Mouse (Mus musculus) liver, postnatal 0 days (tissue): ENCODE results near the gene Ptk7. TPM values are rescaled to one million over a fixed set of nuclear protein-coding genes. Genes with fewer than 3 reads are reported as not detected.

ENCODE experiments used
- ATAC-seq: fragments of 200-750 bp; cut with Nextera tagmentation; 2 replicates; pipeline ENCODE4 v1.8.0; 2017; ENCODE audit warnings: mild to moderate bottlenecking, moderate library complexity
- DNase-seq: peaks from one replicate; pipeline ENCODE4 v3.0.0-alpha.2; 2016
- H3K27ac ChIP-seq: fragments of 300-500 bp; sonication (generic); 2 replicates; pipeline ENCODE4 v1.5.1; 2014; ENCODE audit warnings: antibody characterized with exemption, moderate library complexity, mild to moderate bottlenecking, low read depth
- H3K27me3 ChIP-seq: fragments of 300-500 bp; sonication (generic); 2 replicates; pipeline ENCODE4 v1.6.1; 2014; ENCODE audit warnings: low read length, control low read depth, mixed read lengths; ENCODE audit not compliant: insufficient read depth
- H3K36me3 ChIP-seq: fragments of 300-500 bp; sonication (generic); replicated peaks from 2 replicates; pipeline ENCODE4 v1.6.1; 2014; ENCODE audit warnings: mild to moderate bottlenecking, control low read depth, low read length, moderate library complexity, mixed read lengths; ENCODE audit not compliant: insufficient read depth
- H3K4me1 ChIP-seq: fragments of 300-500 bp; sonication (generic); 2 replicates; pipeline ENCODE4 v1.6.1; 2014; ENCODE audit warnings: antibody characterized with exemption, mild to moderate bottlenecking, control low read depth; ENCODE audit not compliant: insufficient read depth
- H3K4me2 ChIP-seq: fragments of 300-500 bp; sonication (generic); 2 replicates; pipeline ENCODE4 v1.6.1; 2014; ENCODE audit warnings: low read depth, mild to moderate bottlenecking, low read length, moderate library complexity, mixed read lengths
- H3K4me3 ChIP-seq: fragments of 300-500 bp; sonication (generic); 2 replicates; pipeline ENCODE4 v1.5.1; 2014; ENCODE audit warnings: low read depth, low read length
- H3K9ac ChIP-seq: fragments of 300-500 bp; sonication (generic); replicated peaks from 2 replicates; pipeline ENCODE4 v1.6.1; 2014; ENCODE audit warnings: mild to moderate bottlenecking, moderate library complexity
- H3K9me3 ChIP-seq: fragments of 300-500 bp; sonication (generic); 2 replicates; pipeline ENCODE4 v1.6.1; 2016; ENCODE audit warnings: mild to moderate bottlenecking, control low read depth, low read length, mixed read lengths
- CTCF ChIP-seq: sonication (generic); IDR thresholded peaks from 2 replicates; pipeline ENCODE4 v1.5.1; 2016; ENCODE audit warnings: antibody characterized with exemption, low read depth
- EP300 ChIP-seq: IDR thresholded peaks from 2 replicates; pipeline ENCODE4 v1.6.1; 2016; ENCODE audit warnings: antibody characterized with exemption, low read depth, mild to moderate bottlenecking
- WGBS: fragments of 180-500 bp; shearing (Covaris S2); extraction: QIAGEN DNeasy Blood & Tissue Kit; methylation state at CpG from one replicate; pipeline ENCODE4 v1.1.7; 2014; ENCODE audit not compliant: insufficient replicate concordance; 5-methylcytosine and 5-hydroxymethylcytosine counted together
- polyA plus RNA-seq: library from polyadenylated mRNA; unstranded; fragments of >200 nt; fragmentation: Nextera tagmentation; extraction: Ambion mirVana; gene quantifications from 2 replicates; pipeline ENCODE4 v1.2.1, GENCODE M21; 2015

Ptk7 gene
- polyA plus RNA-seq, 1 experiment from 2014 or later, result 3.5 TPM

DNA sequence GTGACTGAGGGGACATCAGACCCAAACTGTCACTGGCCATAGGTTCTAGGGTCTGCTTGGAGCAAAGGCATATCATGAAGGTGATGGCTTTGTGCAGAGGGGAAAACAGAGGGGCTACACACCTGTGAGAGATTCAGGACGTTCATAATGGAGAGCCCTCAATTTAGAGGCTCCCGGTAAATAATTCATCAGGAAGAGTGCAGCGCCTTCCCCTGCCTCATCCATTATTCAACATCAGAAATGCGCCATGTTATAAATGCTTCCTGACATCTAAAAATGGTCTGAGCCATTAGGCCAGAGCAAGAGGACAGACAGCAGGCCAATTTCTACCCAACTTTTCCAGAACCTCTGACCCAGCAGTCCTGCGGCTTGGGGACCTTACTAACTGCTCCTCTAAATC lies 24.2 kb downstream of the Ptk7 start:
- no peak for DNase-seq
- H3K27ac ChIP-seq, result no peak overlapping the region
- no peak for ATAC-seq

DNA sequence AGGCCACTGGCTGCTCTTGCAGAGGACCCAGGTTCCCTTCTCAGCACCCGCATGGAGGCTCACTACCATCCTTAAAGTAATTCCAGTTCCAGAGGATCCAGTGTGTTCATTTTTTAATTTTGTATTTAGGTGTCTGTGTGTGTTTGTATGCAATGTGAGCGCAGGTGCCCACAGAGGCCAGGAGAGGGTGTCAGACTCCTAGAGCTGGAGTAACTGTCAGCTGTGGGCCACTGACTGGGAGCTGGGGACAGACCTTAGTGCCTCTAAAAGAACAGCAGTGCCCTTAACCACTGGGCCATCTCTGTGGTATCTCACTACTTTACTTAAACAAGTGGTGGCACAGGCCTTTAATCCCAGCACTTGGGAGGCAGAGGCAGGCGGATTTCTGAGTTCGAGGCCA lies 26.1 kb downstream of the Ptk7 start:
- Histone ChIP-seq H3K27ac (no peak overlapping the region), H3K9ac (no peak overlapping the region), H3K36me3 (no peaks in the 10 kb centered on the region), H3K4me3 (no peak overlapping the region), H3K4me1 (peaks cover 3% of the 10 kb centered on the region; the same call in 1 of the 2 replicates), H3K4me2 (no peak overlapping the region), H3K27me3 (no peaks in the 10 kb centered on the region), H3K9me3 (no peaks in the 10 kb centered on the region)
- no peak for TF ChIP-seq EP300
- TF ChIP-seq CTCF, result peak; percentile 8; the same call in 1 of the 2 replicates
- DNase-seq (no peak), ATAC-seq (no peak)
- WGBS, result 81% methylated on average over 4 of the region's 4 CpGs

More for the DNA sequence above, 24.2 kb downstream of the Ptk7 start:
- Histone ChIP-seq H3K4me2 (no peak overlapping the region), H3K4me3 (no peak overlapping the region), H3K27me3 (no peaks in the 10 kb centered on the region), H3K36me3 (no peaks in the 10 kb centered on the region), H3K9ac (no peak overlapping the region), H3K9me3 (no peaks in the 10 kb centered on the region), H3K4me1 (peaks cover 3% of the 10 kb centered on the region; the same call in 1 of the 2 replicates)
- 80% methylated on average over 5 of the region's 5 CpGs for WGBS
- TF ChIP-seq CTCF (no peak), EP300 (no peak)

DNA sequence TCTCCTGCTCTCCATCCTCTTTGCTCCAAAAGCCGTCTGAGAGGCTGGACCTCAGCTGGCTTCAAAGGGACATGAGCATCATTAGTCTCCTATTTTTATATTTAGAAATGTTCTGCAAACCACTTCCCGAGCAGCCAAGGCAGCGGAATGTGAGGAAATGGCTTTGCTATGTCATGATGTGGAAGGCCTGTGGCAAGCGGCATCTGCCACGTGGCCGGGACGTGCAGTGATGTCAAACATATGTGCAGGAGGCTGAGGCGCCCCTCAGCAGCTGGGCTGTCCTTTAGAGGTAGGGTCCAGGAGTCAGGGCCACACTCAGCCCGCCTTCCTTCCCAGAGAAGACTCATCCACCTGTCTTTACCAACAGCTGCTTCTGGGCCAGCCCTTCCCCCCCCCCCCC lies 27.1 kb downstream of the Ptk7 start:
- H3K4me3 ChIP-seq, result no peak overlapping the region
- H3K27ac ChIP-seq, result peak overlapping the region; percentile 22; the same call in 1 of the 2 replicates
- DNase-seq (peak; percentile 37), ATAC-seq (peak; percentile 35; the same call in 1 of the 2 replicates)
- H3K9me3 ChIP-seq, result no peaks in the 10 kb centered on the region
- TF ChIP-seq CTCF (no peak), EP300 (no peak)
- WGBS, result 49% methylated on average over 9 of the region's 9 CpGs
- H3K4me1 ChIP-seq, result peaks cover 3% of the 10 kb centered on the region; the same call in 1 of the 2 replicates
- no peaks in the 10 kb centered on the region for H3K36me3 ChIP-seq
- H3K9ac ChIP-seq, result no peak overlapping the region
- H3K4me2 ChIP-seq, result no peak overlapping the region
- no peaks in the 10 kb centered on the region for H3K27me3 ChIP-seq

DNA sequence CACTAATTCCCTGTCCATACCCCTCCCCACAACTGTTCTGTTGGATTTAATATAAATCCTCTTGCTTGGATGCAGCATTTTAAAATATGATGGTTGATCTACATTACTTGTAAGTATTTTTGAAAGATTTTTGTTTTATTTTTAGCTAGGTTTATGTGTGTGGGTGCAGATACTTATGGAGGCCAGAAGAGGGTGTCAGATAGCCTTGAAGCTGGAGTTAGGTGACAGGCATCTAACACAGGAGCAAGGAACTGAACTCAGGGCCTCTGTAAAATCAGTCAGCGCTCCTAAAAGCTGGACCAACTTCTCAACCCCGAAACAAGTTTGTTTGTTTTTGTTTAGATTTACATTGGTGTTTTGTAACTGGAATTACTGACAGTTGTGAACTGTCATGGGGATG lies 28.7 kb downstream of the Ptk7 start:
- Histone ChIP-seq H3K9me3 (no peaks in the 10 kb centered on the region), H3K27me3 (no peaks in the 10 kb centered on the region), H3K4me3 (no peak overlapping the region), H3K4me2 (no peak overlapping the region), H3K4me1 (peaks cover 3% of the 10 kb centered on the region; the same call in 1 of the 2 replicates), H3K9ac (no peak overlapping the region), H3K27ac (no peak overlapping the region), H3K36me3 (no peaks in the 10 kb centered on the region)
- DNase-seq (no peak), ATAC-seq (no peak)
- TF ChIP-seq EP300 (no peak), CTCF (peak; percentile 43)
- 83% methylated on average over 2 of the region's 2 CpGs for WGBS

DNA sequence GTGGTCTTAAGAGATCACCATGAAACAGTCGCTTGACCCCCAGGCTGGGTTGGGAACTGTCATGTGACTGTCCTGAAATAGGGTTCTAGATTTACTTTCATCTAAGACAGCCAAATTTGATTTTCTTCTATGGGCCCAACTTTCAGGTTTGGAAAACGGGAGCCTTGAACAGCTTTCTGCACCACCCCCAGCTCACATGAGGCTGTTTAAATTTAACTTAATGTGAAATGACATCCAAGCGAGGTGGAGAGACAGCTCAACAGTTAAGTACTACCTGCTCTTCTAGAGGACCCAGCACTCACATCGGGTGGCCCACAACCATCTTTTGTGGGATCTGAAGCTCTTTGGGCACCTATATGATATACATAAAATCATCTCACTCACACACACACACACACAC lies 30.3 kb downstream of the Ptk7 start:
- no peaks in the 10 kb centered on the region for H3K36me3 ChIP-seq
- peaks cover 3% of the 10 kb centered on the region; the same call in 1 of the 2 replicates for H3K4me1 ChIP-seq
- H3K4me2 ChIP-seq, result no peak overlapping the region
- no peaks in the 10 kb centered on the region for H3K27me3 ChIP-seq
- DNase-seq (no peak), ATAC-seq (no peak)
- no peaks in the 10 kb centered on the region for H3K9me3 ChIP-seq
- H3K4me3 ChIP-seq, result no peak overlapping the region
- H3K9ac ChIP-seq, result no peak overlapping the region
- TF ChIP-seq CTCF (no peak), EP300 (no peak)
- 68% methylated on average over 4 of the region's 4 CpGs for WGBS
- H3K27ac ChIP-seq, result no peak overlapping the region

DNA sequence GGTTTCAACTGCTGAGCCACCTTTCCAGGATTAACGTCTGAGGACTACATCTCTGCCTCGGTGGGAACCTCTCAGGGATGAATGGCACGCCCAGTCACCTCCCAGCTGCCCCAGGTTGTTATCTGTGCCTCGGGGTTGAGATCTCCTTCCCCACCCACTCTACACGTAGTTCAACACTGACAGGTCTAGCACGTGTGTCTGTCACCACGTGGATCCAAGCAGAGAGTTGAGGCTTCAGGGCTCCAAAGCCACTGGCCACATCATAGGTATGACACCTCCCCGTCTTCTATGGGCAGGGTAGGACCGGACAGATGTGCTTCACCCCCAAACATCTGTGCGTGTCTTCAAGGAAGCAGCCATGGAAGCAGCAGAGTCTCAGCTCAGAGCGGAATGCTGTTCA lies 31.3 kb downstream of the Ptk7 start:
- no peak overlapping the region for H3K27ac ChIP-seq
- 73% methylated on average over 11 of the region's 11 CpGs for WGBS

More for the DNA sequence above, 31.3 kb downstream of the Ptk7 start:
- H3K36me3 ChIP-seq, result no peaks in the 10 kb centered on the region
- ATAC-seq, result no peak
- no peak for DNase-seq
- no peaks in the 10 kb centered on the region for H3K9me3 ChIP-seq
- peaks cover 3% of the 10 kb centered on the region; the same call in 1 of the 2 replicates for H3K4me1 ChIP-seq
- no peak overlapping the region for H3K9ac ChIP-seq
- H3K4me3 ChIP-seq, result no peak overlapping the region
- H3K27me3 ChIP-seq, result no peaks in the 10 kb centered on the region
- H3K4me2 ChIP-seq, result no peak overlapping the region
- TF ChIP-seq EP300, result no peak
- no peak for TF ChIP-seq CTCF
